Mouse (Mus musculus): Measurements from ENCODE around the gene Gpank1. TPM values are rescaled to one million over a fixed set of nuclear protein-coding genes. Genes with fewer than 3 reads are reported as not detected.

The Gpank1 gene
- 1 to 10 TPM; 8.5 to 8.7 TPM for total RNA-seq (2021)
- long read RNA-seq, experiment 1, partial matches to known transcripts = 0 of 12 reads
- long read RNA-seq, experiment 1, other reads (novel, unspliced or antisense) = 9 of 12 reads
- long read RNA-seq, experiment 2, partial matches to known transcripts = 0 of 11 reads
- long read RNA-seq, experiment 2, other reads (novel, unspliced or antisense) = 11 of 11 reads

- H3K27ac ChIP-seq = peak within 1 kb of the TSS; percentile 91
- no peak for TF ChIP-seq CTCF (IDR thresholded peaks at IDR 0.05)
- intact Hi-C loops (cut with DNase I) = no loop called here
- H3K4me3 ChIP-seq = peak within 1 kb of the TSS; percentile 92
- DNase-seq = peak; percentile 99
Observed at GRCm38 (mm10) chr17:35121143-35121799, at the start of gene Gpank1. Gpank1 (plus strand) TSS chr17:35121455.

GRCm38 (mm10) chr17:35074097-35074496, 47.2 kb upstream of the Gpank1 start:
- TF ChIP-seq CTCF (IDR thresholded peaks at IDR 0.05) = no peak
- intact Hi-C loops (cut with DNase I) = no loop called here
- Histone ChIP-seq H3K4me3 (no peak overlapping the region), H3K27ac (no peak overlapping the region)
- no peak for DNase-seq

DNA sequence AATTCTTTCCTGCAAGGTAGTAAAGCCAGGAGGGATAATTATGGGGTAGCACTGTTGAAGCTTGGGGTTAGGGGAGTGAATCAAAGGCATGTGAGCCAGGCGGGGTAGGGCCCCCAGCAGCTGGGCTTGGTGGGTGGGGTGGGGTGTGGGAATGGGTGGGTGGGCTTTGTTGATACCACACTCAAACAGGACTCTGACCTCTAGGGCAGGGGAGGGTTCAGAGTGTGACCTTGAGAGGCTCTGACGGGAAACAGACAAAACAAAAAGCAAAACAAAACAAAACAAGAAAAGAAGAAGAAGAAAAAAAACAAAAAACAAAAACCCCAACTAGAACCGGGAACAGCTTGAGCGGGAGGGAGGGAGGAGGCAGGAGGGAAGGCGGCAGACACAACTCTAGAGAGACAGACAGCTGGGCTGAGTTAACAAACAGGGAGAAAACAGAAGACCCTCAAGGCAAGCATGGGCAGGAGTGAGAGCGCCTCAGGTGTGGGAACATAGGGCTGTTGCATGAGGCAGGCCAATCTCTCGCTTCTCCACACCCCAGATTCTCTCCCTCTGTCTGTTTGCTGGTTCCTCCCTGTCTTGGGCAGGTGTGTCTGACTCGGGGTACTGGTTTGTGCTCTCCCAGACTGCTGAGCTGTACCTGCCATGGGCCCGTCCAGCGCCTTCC, 44.6 kb upstream of the Gpank1 start, which contains the start of gene Ly6g6e:
Gene Ly6g6e, plus strand, starts transcription at position 396 of the 670 bp plus-strand sequence.
- intact Hi-C loops (cut with DNase I) = no loop called here
- Histone ChIP-seq H3K27ac (peak within 1 kb of the TSS; percentile 75), H3K4me3 (peak within 1 kb of the TSS; percentile 70)
- no peak for TF ChIP-seq CTCF (IDR thresholded peaks at IDR 0.05)
- no peak for DNase-seq

- no peak for DNase-seq
- intact Hi-C loops (cut with DNase I) = no loop called here
- peak overlapping the region; percentile 70 for H3K4me3 ChIP-seq
- peak overlapping the region; percentile 75 for H3K27ac ChIP-seq
- TF ChIP-seq CTCF (IDR thresholded peaks at IDR 0.05) = no peak
Observed at GRCm38 (mm10) chr17:35077285-35077684, 44.0 kb upstream of the Gpank1 start.

- TF ChIP-seq CTCF (IDR thresholded peaks at IDR 0.05) = peak; percentile 63
- DNase-seq = peak; percentile 64
- intact Hi-C loops (cut with DNase I) = no loop called here
- H3K27ac ChIP-seq = peak within 1 kb of the TSS; percentile 75
- peak within 1 kb of the TSS; percentile 70 for H3K4me3 ChIP-seq
Observed at GRCm38 (mm10) chr17:35077786-35078233, 43.4 kb upstream of the Gpank1 start, which contains the start of gene Ly6g6d. Ly6g6d (minus strand) TSS chr17:35078065.

DNA sequence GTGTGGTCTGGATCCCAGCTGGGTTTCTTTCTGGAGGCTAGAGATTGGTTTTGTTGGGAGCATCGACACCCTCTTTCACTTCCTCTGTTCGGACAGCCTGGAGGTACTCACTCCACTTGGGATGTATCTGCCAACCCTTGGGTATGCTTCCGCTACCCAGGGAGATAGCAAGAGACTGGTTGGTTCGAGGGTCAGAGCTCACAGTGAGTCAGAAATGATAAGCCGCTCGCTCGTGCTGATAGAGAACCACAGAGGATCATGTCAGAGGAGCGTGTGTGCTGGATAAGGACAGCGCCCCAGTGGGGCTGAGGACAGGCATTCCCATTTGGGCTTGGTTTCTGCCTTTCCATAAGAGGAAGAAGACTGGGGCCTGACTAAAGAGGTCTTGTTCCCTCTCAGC, 41.5 kb upstream of the Gpank1 start:
- TF ChIP-seq CTCF (IDR thresholded peaks at IDR 0.05) = no peak
- Histone ChIP-seq H3K27ac (no peak overlapping the region), H3K4me3 (no peak overlapping the region)
- no peak for DNase-seq
- intact Hi-C loops (cut with DNase I) = no loop called here

- DNase-seq = no peak
- no peak for TF ChIP-seq CTCF (IDR thresholded peaks at IDR 0.05)
- Histone ChIP-seq H3K27ac (no peak overlapping the region), H3K4me3 (no peak overlapping the region)
- intact Hi-C loops (cut with DNase I) = no loop called here
Observed at GRCm38 (mm10) chr17:35080248-35080647, 41.0 kb upstream of the Gpank1 start.

DNA sequence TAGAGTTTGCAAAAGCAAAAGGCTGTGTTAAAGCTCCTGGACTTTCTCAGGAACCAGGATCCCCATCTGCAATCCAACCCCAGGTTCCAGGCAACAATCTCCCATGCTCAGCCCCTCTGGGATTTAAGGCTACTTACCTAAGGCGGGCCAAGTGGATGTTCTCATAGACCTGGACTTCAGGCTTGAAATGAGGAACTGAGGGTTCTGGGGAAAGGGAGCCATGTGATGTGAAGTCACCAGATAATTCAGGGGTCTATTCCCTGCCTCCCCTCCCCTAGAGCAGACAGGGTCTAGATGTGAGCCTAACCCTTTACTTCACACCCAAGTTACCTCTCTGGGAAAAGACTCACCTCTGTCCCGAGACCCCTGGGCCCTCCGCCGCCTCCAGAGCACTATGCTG, 40.5 kb upstream of the Gpank1 start:
- intact Hi-C loops (cut with DNase I) = no loop called here
- TF ChIP-seq CTCF (IDR thresholded peaks at IDR 0.05) = no peak
- no peak for DNase-seq
- no peak overlapping the region for H3K27ac ChIP-seq
- H3K4me3 ChIP-seq = no peak overlapping the region

DNA sequence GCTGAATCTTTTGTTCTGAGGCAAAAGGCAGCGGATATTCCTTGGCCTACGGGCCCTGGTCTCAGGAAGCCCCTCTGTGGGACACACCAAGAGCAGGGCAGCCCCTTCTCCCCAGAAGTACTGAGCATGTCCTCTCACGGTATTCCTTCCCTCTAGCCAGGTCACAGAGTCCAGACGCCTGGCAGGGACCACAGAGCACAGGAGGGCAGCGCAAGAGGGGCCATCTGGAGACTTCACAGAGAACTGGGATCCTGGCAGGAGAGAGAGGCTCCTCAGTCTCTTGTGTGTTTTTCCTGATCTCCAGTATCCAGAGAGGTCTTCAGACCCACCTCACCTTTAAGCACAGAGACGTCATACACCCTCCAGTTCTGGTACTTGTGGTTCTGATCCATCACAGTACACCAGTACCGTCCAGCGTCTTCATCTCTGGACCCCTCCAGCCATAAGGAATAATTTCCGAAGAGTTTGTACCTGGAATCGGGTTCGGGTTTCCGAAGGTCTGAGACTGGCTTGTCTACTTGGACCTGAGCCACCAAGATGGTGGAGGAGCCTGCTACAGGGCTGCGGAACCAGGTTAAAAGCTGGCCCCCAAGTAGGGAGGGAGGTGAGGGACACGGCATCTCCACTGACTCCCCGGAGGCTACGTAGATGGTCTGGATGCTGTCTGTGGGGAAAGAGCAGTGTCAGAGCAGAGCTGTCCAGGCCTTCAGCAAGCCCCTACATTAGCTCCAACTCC, 38.2 kb upstream of the Gpank1 start:
- no peak for TF ChIP-seq CTCF (IDR thresholded peaks at IDR 0.05)
- intact Hi-C loops (cut with DNase I) = no loop called here
- DNase-seq = no peak
- no peak overlapping the region for H3K4me3 ChIP-seq
- H3K27ac ChIP-seq = no peak overlapping the region

DNA sequence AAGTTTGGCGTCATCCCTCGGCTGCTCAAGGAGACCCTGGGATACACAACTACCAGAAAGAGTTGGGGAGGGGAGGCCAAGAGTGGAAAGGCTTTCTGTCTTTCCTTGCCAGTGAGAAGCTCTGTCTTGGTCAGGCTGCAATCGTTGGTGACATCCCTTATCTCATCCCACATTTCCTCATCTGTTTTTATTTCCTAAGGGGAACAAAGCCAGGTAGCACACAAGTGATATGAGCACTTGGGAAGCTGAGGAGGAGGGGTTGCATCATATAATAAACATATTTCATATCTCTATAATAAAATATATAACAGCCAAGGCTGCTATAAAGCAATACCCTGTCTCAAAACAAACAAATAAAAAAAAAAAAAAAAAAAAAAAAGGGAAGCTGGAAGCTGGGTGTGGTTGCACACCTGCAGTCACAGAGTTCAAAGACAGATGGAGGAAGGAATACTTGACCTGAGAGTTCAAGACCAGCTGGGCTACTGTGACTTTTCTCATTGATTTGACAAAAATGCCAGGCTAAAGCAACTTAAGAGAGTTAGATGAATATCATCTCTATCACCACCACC, 37.2 kb upstream of the Gpank1 start:
- TF ChIP-seq CTCF (IDR thresholded peaks at IDR 0.05) = no peak
- Histone ChIP-seq H3K4me3 (no peak overlapping the region), H3K27ac (no peak overlapping the region)
- DNase-seq = no peak
- intact Hi-C loops (cut with DNase I) = no loop called here

GRCm38 (mm10) chr17:35085208-35085865, 35.9 kb upstream of the Gpank1 start, which contains the start of gene Ly6g6f:
Ly6g6f (minus strand) TSS chr17:35085610.
- Histone ChIP-seq H3K4me3 (no peak within 1 kb of the TSS), H3K27ac (no peak within 1 kb of the TSS)
- no peak for TF ChIP-seq CTCF (IDR thresholded peaks at IDR 0.05)
- intact Hi-C loops (cut with DNase I) = loop anchor here (5.0 kb wide), 1 partner anchor 63 kb away; no protein-coding TSS in a partner anchor
- DNase-seq = no peak

DNA sequence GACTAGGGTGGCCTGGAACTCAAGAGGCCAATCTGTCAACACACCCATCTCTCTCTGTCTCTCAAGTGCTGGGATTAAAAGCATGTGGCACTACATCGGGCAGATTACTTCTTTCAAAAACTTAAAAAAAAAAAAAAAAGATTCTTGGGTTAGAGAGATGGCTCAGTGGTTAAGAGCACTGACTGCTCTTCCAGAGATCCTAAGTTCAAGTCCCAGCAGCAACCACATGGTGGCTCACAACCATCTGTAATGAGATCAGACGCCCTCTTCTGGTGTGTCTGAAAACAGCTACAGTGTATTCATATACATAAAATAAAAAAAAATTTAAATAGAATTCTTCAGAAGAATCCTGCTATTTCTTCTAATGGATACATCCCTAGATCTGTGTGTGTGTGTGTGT, 33.1 kb upstream of the Gpank1 start:
- TF ChIP-seq CTCF (IDR thresholded peaks at IDR 0.05) = peak; percentile 45
- no peak for DNase-seq
- H3K4me3 ChIP-seq = no peak overlapping the region
- no peak overlapping the region for H3K27ac ChIP-seq
- intact Hi-C loops (cut with DNase I) = loop anchor here (5.0 kb wide), 1 partner anchor 66 kb away; no protein-coding TSS in a partner anchor
